Mouse (Mus musculus): ENCODE results near the gene Efcab8.

Gene Efcab8

DNA sequence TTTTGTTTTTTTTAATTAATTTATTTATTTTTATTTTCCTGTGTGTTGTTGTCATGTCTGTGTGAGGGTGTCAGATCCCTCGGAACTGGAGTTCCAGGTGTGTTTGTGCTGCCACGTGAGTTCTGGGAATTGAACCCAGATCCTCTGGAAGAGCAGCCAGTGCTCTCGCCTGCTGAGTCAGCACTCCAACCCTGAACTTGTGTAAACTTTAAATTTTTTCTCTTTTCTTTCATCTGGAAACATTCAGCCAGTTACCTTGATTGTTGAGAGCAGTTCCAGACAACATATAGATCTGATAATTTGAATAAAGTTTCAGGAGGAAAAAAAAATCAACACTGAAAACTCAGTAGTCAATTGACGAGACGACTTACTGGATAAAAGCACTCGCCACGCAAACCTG is 49.0 kb downstream of the Efcab8 start:
- 90% methylated on average over 7 of the region's 7 CpGs for WGBS

DNA sequence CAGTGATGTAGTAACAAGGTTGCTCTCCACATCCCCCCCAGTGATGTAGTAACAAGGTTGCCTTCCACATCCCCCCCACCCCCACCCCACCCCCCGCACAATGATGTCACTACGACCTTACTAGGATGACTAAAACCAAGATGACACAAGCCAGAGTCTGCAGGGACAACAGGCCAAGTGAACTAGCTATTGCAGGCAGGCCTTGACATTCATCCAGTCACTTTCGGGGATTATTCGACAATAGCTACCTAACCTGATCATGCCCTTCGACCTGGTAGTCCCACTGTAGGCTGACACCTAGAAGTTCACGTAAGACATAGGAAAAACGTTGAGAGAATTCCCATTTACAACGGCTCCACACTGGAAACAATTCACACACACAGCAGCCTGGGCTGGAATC is 53.6 kb downstream of the Efcab8 start:
- WGBS: 89% methylated on average over 8 of the region's 8 CpGs

DNA sequence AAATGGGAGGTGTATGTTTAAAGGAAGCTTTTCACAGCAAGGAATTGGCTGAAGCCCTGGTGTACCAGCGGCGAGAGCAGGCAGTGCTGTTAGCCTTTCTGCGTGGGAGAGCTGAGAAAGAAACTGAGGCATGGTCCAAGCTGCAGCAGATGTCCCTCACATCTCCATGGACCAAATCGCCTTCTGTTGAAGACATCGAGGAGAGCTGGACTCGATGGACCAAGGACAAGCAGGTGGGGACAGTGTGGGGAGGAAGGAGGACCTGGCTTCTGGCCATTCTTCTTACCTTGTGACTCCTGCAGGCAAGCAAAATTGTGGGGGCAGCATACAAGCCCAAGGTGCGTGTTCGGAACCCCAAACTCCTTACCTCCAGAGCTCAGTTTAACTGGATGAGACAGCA is 63.1 kb downstream of the Efcab8 start:
- WGBS: 77% methylated on average over 8 of the region's 8 CpGs

DNA sequence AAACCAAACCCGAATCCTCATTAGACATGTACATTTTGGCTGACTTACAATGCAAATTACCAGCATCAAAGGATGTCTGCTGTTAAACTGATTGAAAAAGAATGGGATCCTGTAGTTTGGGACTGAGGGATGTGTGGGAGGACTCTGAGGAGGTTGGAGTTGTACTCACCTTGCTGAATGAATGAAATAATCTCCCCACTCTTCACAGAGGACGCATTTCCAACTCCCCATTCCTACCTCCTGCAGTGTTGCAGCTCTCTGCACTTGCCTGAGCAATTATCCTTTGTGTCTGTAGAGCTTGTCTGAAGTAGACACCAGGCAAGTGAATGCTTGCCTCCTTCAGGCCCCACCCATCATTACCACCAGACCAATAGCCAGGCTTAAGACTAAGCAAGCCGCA is 68.7 kb downstream of the Efcab8 start:
- 71% methylated on average over 3 of the region's 3 CpGs for WGBS

DNA sequence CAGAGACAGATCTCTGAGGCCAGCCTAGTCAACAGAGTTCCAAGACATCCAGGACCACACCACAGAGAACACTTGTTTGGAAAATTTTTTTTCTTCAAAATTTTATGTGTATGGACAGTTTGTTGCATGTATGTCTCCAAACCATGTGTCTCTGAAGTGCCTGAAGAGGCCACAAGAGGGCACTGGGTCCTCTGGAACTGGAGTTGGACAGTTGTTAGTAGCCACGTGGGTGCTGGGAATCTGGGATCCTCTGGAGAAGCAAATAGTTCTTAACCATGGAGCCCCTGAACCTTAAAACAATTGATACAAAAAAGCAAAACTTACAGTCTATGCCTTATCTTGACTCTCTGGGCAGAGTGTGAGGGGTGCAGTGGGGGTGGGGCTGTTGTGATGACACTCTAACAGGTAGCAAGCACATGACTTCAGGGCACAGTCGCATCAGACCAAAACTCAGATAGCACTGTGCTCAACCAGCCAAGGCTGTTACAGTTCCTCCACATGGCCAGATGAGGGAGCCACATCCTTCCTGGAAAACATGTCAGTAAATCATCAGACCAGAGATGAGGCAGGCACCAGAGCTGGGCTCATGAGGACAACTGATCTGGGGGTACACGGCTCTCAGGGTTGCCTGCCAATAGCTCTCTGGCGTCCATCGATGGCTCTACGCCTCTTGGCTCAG is 70.8 kb downstream of the Efcab8 start:
- WGBS: 73% methylated on average over 6 of the region's 6 CpGs

DNA sequence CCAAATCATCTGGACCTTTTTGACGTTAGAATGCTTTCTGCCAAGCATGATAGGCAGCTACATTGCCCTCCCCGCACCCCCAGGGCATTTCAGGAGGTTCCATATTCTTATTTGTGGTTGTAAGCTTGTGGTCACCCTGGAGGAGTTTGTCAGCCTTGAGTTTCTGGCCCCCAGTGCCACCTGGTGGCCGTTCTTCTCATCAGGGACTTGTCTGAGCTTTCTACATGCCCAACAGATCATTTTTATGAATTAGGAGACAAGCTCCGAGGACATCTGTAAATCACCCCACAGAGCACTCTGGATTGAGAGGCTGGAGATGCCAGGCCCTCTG is 71.3 kb downstream of the Efcab8 start:
- WGBS: 52% methylated on average over 4 of the region's 4 CpGs

DNA sequence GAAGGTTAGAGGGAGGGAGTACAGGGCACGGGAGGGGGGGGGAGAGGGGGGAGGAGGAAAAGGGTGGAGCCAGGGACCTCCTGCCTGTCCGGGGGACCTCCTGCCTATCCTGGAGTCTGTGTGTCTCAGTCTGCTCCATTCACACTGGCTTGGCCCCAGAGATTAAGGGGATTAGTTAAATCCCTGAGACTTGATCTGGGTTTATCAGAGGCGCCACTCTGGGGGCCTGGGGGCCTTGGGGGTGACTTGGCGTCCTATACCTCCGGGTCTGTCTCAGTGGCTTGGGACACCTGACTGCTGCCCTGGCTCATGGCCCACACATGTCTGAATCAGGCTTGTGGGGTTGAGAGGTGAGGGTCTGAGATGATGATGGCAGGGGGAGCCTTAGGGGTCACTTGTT is 73.8 kb downstream of the Efcab8 start:
- WGBS: 28% methylated on average over 5 of the region's 5 CpGs

DNA sequence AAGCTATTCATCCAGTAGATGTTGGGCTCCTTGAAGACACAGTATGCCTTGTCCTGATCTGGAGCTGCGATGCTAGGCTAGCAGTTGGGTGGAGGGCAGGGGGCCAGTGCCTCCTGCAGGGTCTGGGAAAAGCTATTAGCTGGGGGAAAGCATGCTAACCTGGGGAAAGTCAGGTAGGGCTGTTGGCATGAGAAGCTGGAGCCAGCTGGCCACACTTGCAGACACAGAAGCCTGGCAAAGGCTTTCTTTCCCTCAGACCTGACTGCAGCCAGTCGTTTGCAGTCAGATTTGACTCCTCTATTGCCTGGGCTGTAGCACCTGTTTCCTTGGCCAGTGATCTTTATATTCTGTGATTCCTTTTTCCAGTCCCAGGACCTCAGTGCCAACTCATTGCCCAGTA is 79.8 kb downstream of the Efcab8 start:
- 73% methylated on average over 2 of the region's 2 CpGs for WGBS

DNA sequence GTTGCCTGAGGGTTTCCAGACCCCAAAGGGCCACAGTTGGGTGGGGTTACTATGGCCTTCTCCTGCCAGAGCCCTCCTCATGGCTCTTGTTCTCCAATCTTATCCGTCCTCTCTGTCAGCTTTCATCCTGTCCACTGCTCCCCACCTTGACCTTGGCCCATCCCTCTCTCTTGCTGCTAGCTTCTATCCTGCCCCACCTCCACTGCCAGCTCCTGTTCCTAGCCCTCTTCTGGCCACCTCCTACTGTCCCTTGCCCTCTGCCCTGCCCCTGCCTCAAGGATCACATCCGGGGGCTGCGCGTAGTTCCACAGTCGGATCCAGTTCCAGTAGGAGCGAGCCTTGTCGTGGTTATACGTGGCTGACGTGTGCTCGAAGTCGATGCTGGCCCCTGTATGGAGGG is 80.6 kb downstream of the Efcab8 start:
- 96% methylated on average over 11 of the region's 11 CpGs for WGBS

DNA sequence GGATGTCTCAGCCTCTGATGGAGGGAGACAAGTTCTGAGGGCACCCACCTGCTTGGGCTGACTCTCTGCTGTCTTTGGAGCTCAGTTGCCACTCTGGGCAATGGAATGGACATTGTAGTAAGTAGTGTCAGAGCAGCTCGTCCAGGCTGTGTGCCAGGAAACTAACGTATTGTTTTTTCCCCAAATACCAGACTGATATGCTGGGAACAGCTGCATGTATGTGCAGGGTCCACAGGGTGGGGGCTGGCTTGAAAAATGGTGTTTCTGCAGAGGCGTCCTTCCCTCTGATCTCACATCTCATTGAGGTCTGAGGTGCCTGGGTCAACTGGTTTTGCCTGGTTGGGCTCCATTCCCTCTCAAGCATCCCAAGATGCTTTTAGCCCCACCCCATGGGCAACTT is 81.0 kb downstream of the Efcab8 start:
- 67% methylated on average over 3 of the region's 3 CpGs for WGBS

DNA sequence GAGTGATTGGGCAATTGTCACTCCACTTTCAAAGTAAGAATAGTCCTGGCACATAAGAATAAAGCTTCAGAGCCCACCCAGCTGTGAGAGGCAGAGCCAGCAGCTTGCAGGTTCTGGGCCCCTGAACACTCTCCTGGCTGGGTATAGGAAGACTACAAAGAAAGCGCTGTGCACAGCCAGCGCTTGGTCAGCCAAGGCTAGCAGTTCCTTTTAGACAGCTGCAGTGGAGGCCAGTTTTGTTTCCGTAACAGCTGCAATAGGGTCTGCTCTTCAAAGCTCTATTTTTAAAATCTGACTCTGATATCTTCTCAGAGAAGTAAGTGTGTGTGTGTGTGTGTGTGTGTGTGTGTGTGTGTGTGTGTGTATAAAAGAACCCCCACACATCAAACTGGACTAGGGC is 82.2 kb downstream of the Efcab8 start:
- WGBS: 87% methylated on average over 3 of the region's 3 CpGs

DNA sequence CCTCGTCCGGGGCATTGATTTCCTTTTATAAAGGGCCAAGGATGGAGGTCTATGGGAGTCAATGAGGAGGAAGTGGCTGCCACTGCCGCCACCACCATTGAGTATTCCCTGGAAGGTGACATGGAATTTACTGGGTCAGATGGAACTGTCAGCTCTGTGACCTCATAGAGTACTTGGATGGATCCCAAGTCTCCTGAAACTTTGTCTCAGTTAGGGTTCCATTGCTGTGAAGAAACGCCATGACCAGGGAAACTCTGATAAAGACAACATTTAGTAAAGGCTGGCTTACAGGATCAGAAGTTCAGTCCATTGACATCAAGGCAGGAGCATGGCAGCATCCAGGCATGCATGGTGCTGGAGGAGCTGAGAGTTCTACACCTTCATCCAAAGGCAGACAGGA is 91.3 kb downstream of the Efcab8 start, which contains the start of gene Sun5:
Gene Sun5 (minus strand): TSS at position 101 of the 400 bp plus-strand sequence.
- WGBS: 88% methylated on average over 4 of the region's 4 CpGs

DNA sequence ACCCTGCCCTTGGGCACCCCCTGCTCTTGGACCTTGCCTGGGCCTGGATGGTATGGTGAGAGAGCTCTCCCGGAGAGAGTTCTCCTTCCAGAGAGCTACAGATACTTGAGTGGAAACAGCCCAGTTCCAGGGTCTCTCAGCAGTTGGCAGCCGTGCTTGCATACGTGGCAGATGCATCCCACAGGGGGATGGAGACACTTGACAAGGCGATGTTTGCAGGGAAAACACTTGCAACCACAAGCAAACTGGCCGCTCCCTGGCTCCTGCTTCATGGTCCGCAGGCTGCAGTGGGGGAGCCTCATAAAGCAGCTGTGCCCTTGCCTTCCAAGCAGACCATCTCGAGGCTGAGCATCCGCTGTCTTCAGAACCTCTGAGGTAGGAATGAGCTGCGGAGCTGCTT is 95.0 kb downstream of the Efcab8 start, which contains the start of gene Bpifb2:
Gene Bpifb2 (plus strand): TSS at position 301 of the 400 bp plus-strand sequence.
- WGBS: 86% methylated on average over 9 of the region's 9 CpGs
